Mouse (Mus musculus) liver, adult 2 months (tissue): ENCODE measurements around the gene Mmachc.

Experiments used
- CTCF ChIP-seq: fragments of 200-500 bp; IDR thresholded peaks from 2 replicates; pipeline ENCODE4 v1.5.1; 2011; ENCODE audit warnings: low read depth, low read length, control low read depth
- POLR2A ChIP-seq: fragments of 200-500 bp; IDR thresholded peaks from 2 replicates; pipeline ENCODE4 v1.6.1; 2011; ENCODE audit warnings: low read length, control low read depth; ENCODE audit not compliant: insufficient read depth; ENCODE audit errors: extremely low read depth

DNA sequence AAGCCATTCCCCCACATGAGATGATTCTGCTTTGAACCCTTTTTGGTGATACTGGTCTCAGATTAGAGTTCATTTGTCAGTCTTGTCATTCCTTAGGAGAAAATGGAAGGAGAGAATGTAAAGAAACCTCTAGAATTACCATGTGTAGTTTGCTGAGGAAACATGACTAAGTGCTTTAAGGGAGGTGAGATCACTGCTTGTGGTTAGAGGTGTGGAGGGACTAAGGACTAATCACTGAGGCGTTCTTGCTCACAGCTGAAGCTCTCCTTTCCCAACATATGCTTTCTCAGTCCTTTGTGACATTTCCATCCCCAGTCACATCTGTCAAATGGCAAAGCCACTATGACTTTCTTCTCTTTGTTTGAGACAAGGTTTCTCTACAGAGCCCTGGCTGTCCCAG, 30.4 kb downstream of the Mmachc start:
- no peak for TF ChIP-seq CTCF
- no peak for TF ChIP-seq POLR2A
